Mouse (Mus musculus) neural tube, embryonic 14.5 days (tissue): Measurements from ENCODE around the gene Eras. TPM values are rescaled to one million over a fixed set of nuclear protein-coding genes. Genes with fewer than 3 reads are reported as not detected.

Experiments
- ATAC-seq: fragments of 200-750 bp; cut with Nextera tagmentation; 2 replicates; pipeline ENCODE4 v1.8.0; 2017; ENCODE audit warnings: low read depth, mild to moderate bottlenecking, moderate TSS enrichment, moderate library complexity
- H3K27ac ChIP-seq: fragments of 300-500 bp; sonication (generic); 2 replicates; pipeline ENCODE4 v1.5.1; 2014; ENCODE audit warnings: low read depth, mild to moderate bottlenecking, control low read depth, low read length, moderate library complexity, mixed read lengths
- H3K27me3 ChIP-seq: fragments of 300-500 bp; sonication (generic); 2 replicates; pipeline ENCODE4 v1.6.1; 2014; ENCODE audit warnings: low read length; ENCODE audit not compliant: control insufficient read depth, insufficient read depth
- H3K36me3 ChIP-seq: fragments of 300-500 bp; sonication (generic); 2 replicates; pipeline ENCODE4 v1.6.1; 2014; ENCODE audit warnings: low read length, mixed read lengths; ENCODE audit not compliant: control insufficient read depth, insufficient read depth
- H3K4me1 ChIP-seq: fragments of 300-500 bp; sonication (generic); 2 replicates; pipeline ENCODE4 v1.6.1; 2014; ENCODE audit warnings: low read length; ENCODE audit not compliant: control insufficient read depth, insufficient read depth
- H3K4me2 ChIP-seq: fragments of 300-500 bp; sonication (generic); 2 replicates; pipeline ENCODE4 v1.6.1; 2014; ENCODE audit warnings: mild to moderate bottlenecking, low read depth, low read length, control low read depth
- H3K4me3 ChIP-seq: fragments of 300-500 bp; sonication (generic); 2 replicates; pipeline ENCODE4 v1.5.1; 2014; ENCODE audit warnings: low read depth, low read length, control low read depth, mixed read lengths
- H3K9ac ChIP-seq: fragments of 300-500 bp; sonication (generic); replicated peaks from 2 replicates; pipeline ENCODE4 v1.6.1; 2014; ENCODE audit warnings: low read depth, mild to moderate bottlenecking, control low read depth, low read length, mixed read lengths
- H3K9me3 ChIP-seq: fragments of 300-500 bp; sonication (generic); 2 replicates; pipeline ENCODE4 v1.6.1; 2016; ENCODE audit warnings: low read length; ENCODE audit not compliant: control insufficient read depth
- WGBS: fragments of 180-500 bp; shearing (Covaris S2); extraction: QIAGEN DNeasy Blood & Tissue Kit; methylation state at CpG from one replicate; pipeline ENCODE4 v1.1.7; 2014; 5-methylcytosine and 5-hydroxymethylcytosine counted together
- polyA plus RNA-seq: library from polyadenylated mRNA; unstranded; fragments of >200 nt; fragmentation: Nextera tagmentation; extraction: Ambion mirVana; gene quantifications from 2 replicates; pipeline ENCODE4 v1.2.1, GENCODE M21; 2014

Eras gene
- polyA plus RNA-seq = not detected in 2 replicates

DNA sequence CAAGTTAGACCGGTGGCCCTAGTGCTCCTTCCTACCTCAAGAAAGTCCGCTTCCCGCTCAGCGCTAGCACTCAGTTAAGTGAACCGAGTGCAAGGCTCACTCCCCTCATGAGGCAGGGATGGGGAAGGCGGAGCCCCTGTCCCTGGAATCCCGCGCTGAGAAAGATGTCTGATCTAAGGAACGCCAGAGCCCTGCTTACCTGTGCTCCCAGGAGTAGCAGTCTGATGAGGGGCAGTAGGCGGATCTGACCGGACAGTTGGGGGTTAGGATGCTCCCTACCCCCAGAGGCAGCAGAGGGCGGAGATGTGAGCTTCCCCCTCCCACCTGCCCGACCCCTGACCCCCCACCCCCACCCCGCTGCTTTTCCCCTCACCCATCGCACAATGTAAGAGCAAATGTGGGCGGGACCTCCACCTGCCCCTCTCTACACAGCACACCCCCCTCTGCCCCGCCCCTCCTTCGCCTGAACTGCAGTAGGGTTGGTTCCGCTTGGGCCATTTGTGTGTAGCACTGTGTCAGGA lies at the start of gene Eras:
Gene Eras, minus strand, starts transcription at position 338 of the 521 bp plus-strand sequence.
- H3K4me3 ChIP-seq = no peak within 1 kb of the TSS
- no peak for ATAC-seq
- no peaks in the 10 kb centered on the region for H3K9me3 ChIP-seq
- 29% methylated on average over 16 of the region's 19 CpGs for WGBS
- H3K4me2 ChIP-seq = no peak within 1 kb of the TSS
- H3K36me3 ChIP-seq = no peaks in the 10 kb centered on the region
- no peak within 1 kb of the TSS for H3K9ac ChIP-seq
- H3K27ac ChIP-seq = no peak within 1 kb of the TSS
- H3K4me1 ChIP-seq = no peaks in the 10 kb centered on the region
- H3K27me3 ChIP-seq = no peaks in the 10 kb centered on the region

DNA sequence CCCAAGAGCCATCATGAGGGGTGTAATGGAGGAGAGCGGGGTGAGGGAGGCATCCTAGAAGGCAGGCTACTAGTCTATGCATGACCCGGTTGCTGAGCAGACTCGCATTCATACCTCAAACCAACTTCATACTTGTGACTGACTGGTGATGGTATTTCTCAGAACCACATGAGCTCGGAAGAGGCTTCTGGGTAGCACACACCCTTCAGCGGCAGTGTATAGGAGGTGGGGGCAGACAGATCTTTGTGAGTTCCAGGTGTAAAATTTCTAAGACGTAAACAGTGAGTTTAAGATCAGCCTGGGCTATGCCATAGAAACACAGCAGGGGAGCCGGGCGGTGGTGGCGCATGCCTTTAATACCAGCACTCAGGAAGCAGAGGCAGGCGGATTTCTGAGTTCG lies 49.5 kb upstream of the Eras start, which contains the start of gene Gata1:
Gene Gata1, minus strand, starts transcription at position 180 of the 400 bp plus-strand sequence.
- Histone ChIP-seq H3K9ac (no peak within 1 kb of the TSS), H3K27ac (no peak within 1 kb of the TSS), H3K4me3 (no peak within 1 kb of the TSS), H3K9me3 (no peaks in the 10 kb centered on the region), H3K4me2 (no peak within 1 kb of the TSS), H3K27me3 (no peaks in the 10 kb centered on the region), H3K4me1 (no peaks in the 10 kb centered on the region), H3K36me3 (no peaks in the 10 kb centered on the region)
- ATAC-seq = no peak
- WGBS = 90% methylated on average over 11 of the region's 11 CpGs

DNA sequence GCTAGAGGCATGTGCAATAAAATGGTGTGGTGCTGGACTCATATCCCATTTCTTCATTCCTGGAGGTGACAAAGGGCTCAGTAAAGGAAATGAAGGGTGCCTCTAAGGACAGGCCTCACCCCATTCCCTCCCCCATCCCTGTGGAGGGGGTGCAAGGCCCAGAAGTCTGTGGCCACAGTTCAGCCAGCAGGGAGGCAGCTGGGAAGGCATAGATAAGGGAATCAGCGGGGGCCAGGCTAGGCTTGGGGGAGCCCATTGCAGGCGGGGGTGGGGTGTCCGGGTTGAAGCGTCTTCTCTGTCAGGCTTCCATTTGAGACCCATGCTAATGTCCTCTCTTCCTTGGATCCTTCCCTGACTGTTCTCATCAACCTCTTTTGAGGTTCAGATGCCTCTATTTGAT lies 42.9 kb upstream of the Eras start:
- no peak for ATAC-seq
- whole genome bisulfite sequencing = 65% methylated on average over 4 of the region's 4 CpGs
- H3K9me3 ChIP-seq = no peaks in the 10 kb centered on the region
- H3K27me3 ChIP-seq = no peaks in the 10 kb centered on the region
- H3K9ac ChIP-seq = no peak overlapping the region
- no peak overlapping the region for H3K4me2 ChIP-seq
- H3K4me1 ChIP-seq = no peaks in the 10 kb centered on the region
- no peaks in the 10 kb centered on the region for H3K36me3 ChIP-seq
- no peak overlapping the region for H3K4me3 ChIP-seq
- H3K27ac ChIP-seq = no peak overlapping the region

DNA sequence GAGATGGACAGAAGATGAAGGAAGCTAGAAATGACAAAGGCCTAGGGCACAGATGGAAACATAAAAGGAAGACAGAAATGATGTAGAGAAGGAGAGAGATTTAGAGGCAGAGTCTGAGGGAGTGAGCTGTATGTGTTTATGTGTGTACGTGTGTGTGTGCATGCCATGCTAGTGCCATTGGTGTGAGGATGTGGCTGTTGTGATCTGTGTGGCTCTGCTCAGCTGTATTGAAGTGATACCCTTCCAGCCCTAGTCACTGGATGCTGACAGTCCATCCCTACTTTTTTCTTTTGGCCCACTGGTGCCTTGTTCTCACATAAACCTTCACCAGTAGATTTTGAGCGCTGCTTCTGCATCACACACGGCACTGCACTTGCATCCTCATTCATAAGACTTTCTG lies 40.5 kb upstream of the Eras start:
- 83% methylated on average over 3 of the region's 3 CpGs for WGBS
- H3K9me3 ChIP-seq = no peaks in the 10 kb centered on the region
- no peak overlapping the region for H3K27ac ChIP-seq

DNA sequence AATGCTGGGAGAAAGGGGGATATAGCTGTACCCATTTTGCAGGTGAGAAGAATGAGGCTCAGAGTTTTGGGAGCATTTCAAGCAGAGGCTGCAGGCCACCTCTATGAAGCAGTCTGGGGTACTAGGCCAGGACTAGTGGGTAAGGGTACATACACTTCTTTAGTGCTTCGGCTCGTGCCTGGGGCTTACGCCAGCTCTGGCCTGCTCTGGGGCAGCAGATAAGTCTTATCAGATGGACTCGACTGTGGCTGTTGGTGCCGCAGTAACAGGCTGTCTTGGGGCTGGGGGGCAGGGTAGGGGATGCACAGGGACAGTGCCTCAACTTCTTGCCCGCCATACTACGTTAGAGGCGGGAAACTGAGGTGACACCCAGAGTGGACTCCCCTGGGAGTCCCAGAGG lies 39.8 kb upstream of the Eras start:
- WGBS = 92% methylated on average over 8 of the region's 8 CpGs

More for the DNA sequence above, 40.5 kb upstream of the Eras start:
- no peak for ATAC-seq
- no peak overlapping the region for H3K4me2 ChIP-seq
- no peaks in the 10 kb centered on the region for H3K36me3 ChIP-seq
- H3K27me3 ChIP-seq = no peaks in the 10 kb centered on the region
- H3K4me3 ChIP-seq = no peak overlapping the region
- no peak overlapping the region for H3K9ac ChIP-seq
- no peaks in the 10 kb centered on the region for H3K4me1 ChIP-seq

DNA sequence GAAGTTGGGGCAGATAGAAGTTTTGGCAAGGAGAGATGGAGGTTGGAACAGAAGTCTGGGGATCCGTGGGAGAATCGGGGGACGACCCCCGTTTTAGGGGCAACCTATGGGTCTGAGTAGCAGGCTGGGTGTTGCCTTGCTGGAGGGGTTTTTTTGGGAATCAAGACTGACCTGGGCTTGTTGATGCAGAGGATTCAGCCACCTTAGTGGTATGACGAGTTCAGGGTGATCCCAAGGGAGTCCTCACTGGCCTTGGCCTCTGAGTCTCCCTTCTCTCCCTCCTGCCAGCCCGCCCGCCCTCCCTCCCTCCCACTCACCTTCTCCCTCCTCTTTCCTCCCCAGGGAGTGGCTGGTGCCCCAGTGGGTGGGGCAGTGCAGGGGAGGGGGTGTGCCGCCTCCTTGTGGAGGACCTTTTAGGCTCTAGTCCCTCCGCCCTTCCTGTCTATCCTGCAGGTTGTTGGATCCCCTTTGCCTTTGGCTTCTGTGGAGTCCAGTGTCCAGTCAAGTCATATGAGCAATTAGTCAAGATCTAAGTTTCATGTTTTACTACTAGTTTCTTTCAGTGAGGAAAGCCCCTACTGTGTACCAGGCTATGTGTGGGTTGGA lies 39.3 kb upstream of the Eras start:
- H3K36me3 ChIP-seq = no peaks in the 10 kb centered on the region
- no peaks in the 10 kb centered on the region for H3K9me3 ChIP-seq
- H3K9ac ChIP-seq = no peak overlapping the region
- H3K27ac ChIP-seq = no peak overlapping the region
- WGBS = 85% methylated on average over 7 of the region's 9 CpGs
- H3K27me3 ChIP-seq = no peaks in the 10 kb centered on the region
- no peaks in the 10 kb centered on the region for H3K4me1 ChIP-seq
- no peak overlapping the region for H3K4me3 ChIP-seq
- no peak for ATAC-seq
- no peak overlapping the region for H3K4me2 ChIP-seq

More for the DNA sequence above, 39.8 kb upstream of the Eras start:
- Histone ChIP-seq H3K4me1 (no peaks in the 10 kb centered on the region), H3K4me2 (no peak overlapping the region), H3K9ac (no peak overlapping the region), H3K36me3 (no peaks in the 10 kb centered on the region), H3K4me3 (no peak overlapping the region), H3K27me3 (no peaks in the 10 kb centered on the region), H3K9me3 (no peaks in the 10 kb centered on the region), H3K27ac (no peak overlapping the region)
- no peak for ATAC-seq

DNA sequence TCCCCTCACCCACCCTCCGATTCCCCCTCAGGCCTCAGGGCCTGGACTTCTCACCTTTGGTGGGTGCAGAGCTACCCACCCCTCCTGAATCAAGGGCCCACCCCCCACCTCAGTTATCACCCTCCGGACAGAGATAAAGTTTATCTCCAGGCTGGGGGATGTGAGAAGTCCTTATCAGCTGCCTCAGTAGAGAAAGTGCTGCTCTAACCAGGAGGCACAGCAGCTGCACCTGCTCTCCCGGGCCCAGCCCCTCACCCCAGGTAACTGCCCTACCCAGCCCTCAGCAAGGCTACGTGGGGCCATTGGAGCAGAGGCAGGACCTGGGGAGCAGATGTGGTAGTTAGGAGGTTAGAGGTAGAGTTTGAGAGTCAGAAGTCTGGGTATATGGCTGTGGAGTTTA lies 37.8 kb upstream of the Eras start:
- no peak overlapping the region for H3K9ac ChIP-seq
- no peak for ATAC-seq
- H3K4me1 ChIP-seq = no peaks in the 10 kb centered on the region
- no peak overlapping the region for H3K4me3 ChIP-seq
- 86% methylated on average over 4 of the region's 4 CpGs for WGBS
- no peaks in the 10 kb centered on the region for H3K9me3 ChIP-seq
- no peaks in the 10 kb centered on the region for H3K27me3 ChIP-seq
- no peak overlapping the region for H3K27ac ChIP-seq
- H3K36me3 ChIP-seq = no peaks in the 10 kb centered on the region
- H3K4me2 ChIP-seq = no peak overlapping the region

DNA sequence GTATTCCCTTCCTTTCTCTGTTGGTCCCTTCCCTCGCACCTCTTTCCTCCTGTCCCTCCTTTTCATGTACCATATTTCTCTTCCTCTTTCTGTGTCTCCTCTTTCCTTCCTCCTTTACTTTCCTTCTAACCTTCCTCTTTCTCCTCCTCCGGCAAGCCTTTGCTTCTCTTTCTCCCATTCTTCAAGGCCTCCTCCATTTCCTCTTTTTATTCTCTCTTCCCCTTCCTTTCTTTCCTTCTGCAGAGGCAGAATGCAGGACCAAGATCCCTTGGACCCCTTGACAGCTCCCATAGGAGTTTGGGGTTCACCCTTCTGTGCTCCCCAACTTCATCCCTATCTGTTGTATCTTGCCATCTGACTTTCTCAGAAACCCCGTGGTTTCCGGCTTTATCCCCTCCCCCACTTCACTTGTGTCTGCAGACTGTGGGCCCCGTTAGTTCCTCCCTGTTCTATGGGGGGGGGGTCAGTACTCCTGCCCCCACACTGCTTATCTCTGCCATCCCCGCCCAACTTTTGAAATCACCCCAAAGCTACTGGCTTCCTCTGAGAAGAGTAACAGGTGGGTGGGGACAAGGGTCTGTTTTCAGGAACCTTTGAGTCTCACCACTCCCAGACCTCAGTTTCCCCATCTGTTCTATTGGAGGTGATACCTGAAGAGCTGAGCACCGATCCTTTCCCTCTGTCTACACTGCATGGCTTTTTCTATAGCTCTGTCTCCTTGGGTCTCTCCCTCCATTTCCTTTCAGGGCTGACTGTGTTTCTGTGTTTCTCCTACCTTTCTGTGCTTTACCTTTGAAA lies 35.6 kb upstream of the Eras start:
- no peak overlapping the region for H3K4me2 ChIP-seq
- no peaks in the 10 kb centered on the region for H3K36me3 ChIP-seq
- ATAC-seq = no peak
- H3K27ac ChIP-seq = no peak overlapping the region
- H3K4me3 ChIP-seq = no peak overlapping the region
- no peaks in the 10 kb centered on the region for H3K9me3 ChIP-seq
- WGBS = 75% methylated on average over 7 of the region's 7 CpGs
- no peaks in the 10 kb centered on the region for H3K4me1 ChIP-seq
- H3K27me3 ChIP-seq = no peaks in the 10 kb centered on the region
- no peak overlapping the region for H3K9ac ChIP-seq

DNA sequence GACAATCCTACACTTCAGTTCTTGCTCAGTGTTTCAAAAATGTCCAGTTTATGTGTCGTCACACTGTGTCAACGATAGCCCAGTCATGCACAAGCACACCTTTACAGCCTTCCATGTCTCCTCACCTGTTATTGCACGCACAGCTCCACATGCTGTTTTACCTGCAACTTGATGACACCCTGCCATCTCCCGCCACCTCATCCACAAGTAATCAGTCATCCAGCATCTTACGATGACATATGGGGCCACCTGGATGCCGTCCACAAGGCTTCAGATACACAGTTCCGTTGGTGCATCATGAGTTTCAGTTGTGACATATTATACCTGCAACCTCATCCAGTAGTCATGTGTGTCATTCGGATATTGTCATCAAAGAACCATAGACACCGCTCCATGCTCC lies 30.5 kb upstream of the Eras start:
- no peak for ATAC-seq
- H3K4me3 ChIP-seq = no peak overlapping the region
- H3K4me1 ChIP-seq = no peaks in the 10 kb centered on the region
- WGBS = 94% methylated on average over 9 of the region's 9 CpGs
- no peak overlapping the region for H3K27ac ChIP-seq
- no peaks in the 10 kb centered on the region for H3K9me3 ChIP-seq
- no peak overlapping the region for H3K9ac ChIP-seq
- H3K27me3 ChIP-seq = no peaks in the 10 kb centered on the region
- H3K36me3 ChIP-seq = no peaks in the 10 kb centered on the region
- H3K4me2 ChIP-seq = no peak overlapping the region
